Mouse (Mus musculus): ENCODE data around the gene Elmo1. TPM values are rescaled to one million over a fixed set of nuclear protein-coding genes. Genes with fewer than 3 reads are reported as not detected.

The Elmo1 gene
- polyA plus RNA-seq, 1 experiment from 2014 or later = 10.6 TPM

DNA sequence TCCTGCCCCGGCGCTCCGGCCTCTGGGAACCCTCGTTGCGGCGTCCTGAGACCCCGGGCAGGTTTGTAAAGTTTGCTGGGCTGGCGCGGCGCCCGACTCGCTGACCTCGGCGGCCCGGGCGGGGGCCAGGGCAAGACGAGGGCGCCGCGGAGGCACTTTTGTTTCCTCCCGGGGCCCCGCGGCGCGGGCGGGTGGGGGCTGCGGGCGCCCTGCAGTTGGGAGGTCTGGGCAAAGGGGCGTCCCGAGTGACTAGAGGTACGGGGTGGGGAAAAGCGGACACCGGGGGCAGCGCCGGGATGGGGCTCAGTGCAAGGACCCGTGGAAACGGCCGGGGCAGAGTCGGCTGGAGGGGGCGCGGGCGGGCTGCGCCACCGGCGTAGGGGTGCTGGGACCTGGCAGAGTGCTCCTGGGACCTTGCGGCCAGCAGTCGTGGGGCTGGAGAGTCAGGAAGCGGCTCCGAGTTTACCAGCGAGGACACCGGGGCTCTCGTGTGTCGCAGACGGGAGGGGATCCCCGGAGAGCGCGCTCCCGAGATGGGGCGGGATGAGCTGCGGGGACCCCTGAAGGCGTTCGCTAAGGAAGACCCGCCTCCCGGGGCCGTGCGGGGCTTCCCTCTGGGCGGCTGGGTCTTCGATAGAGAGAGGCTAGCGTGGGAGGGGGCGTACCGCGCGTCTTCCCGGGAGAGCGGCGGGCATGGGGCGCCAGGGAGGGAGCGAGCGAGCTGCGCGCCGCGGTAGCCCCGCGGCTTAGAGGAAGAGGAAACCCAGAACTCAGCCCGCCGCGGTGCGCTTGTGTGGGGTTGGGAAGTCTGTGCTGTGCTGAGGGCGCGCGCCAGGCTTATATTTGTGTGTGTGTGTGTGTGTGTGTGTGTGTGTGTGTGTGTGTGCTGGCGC lies 561 bp downstream of the Elmo1 start:
- Histone ChIP-seq H3K27me3 (replicated peaks; ENCODE audit: control insufficient read depth, insufficient read depth, low read length) (peaks cover 38% of the 10 kb centered on the region), H3K36me3 (ENCODE audit: control insufficient read depth, insufficient read depth, low read length) (no peaks in the 10 kb centered on the region), H3K27ac (ENCODE audit: low read depth, low read length) (peak overlapping the region; percentile 51), H3K9me3 (ENCODE audit: control insufficient read depth, low read length) (no peaks in the 10 kb centered on the region), H3K4me3 (ENCODE audit: low read depth, low read length) (peak overlapping the region; percentile 72), H3K9ac (ENCODE audit: low read depth, low read length) (peak overlapping the region; percentile 66), H3K4me1 (replicated peaks; ENCODE audit: control insufficient read depth, insufficient read depth, low read length) (0 out of 2 replicates have a peak, but pooled peaks cover 4% of the 10 kb centered on the region), H3K4me2 (peak overlapping the region; percentile 93)
- under 1% methylated on average over 87 of the region's 93 CpGs for WGBS
- ATAC-seq (replicated peaks; ENCODE audit: low FRiP score) (peak; percentile 63), DNase-seq (ENCODE audit: low spot score) (peak; percentile 73)

DNA sequence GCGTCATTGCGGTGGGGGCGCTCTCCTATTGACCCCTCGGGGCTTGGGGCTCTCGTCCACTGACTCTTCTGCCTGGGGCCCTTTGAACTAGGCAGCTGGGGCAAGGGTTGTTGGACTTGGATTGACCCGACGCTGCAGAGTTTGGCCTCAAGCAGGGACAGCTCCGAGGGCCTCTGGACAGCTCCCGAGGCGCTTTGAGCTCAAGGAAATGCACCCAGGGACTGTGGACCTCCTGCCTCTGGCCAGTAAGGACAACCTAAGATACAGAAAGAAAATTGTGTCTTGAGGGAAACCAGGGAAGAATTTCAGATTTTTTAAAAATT lies 1.2 kb downstream of the Elmo1 start:
- peak overlapping the region; percentile 93 for H3K4me2 ChIP-seq
- WGBS = under 1% methylated on average over 10 of the region's 10 CpGs
- H3K9me3 ChIP-seq (ENCODE audit: control insufficient read depth, low read length) = no peaks in the 10 kb centered on the region
- no peak for DNase-seq (ENCODE audit: low spot score)
- H3K36me3 ChIP-seq (ENCODE audit: control insufficient read depth, insufficient read depth, low read length) = no peaks in the 10 kb centered on the region
- no peak overlapping the region for H3K9ac ChIP-seq (ENCODE audit: low read depth, low read length)
- peaks cover 38% of the 10 kb centered on the region for H3K27me3 ChIP-seq (replicated peaks; ENCODE audit: control insufficient read depth, insufficient read depth, low read length)
- 0 out of 2 replicates have a peak, but pooled peaks cover 4% of the 10 kb centered on the region for H3K4me1 ChIP-seq (replicated peaks; ENCODE audit: control insufficient read depth, insufficient read depth, low read length)
- H3K4me3 ChIP-seq (ENCODE audit: low read depth, low read length) = peak overlapping the region; percentile 72
- no peak overlapping the region for H3K27ac ChIP-seq (ENCODE audit: low read depth, low read length)
- ATAC-seq (replicated peaks; ENCODE audit: low FRiP score) = peak; percentile 47; the same call in 1 of the 2 replicates

GRCm38 (mm10) chr13:20092301-20092700 lies 1.9 kb downstream of the Elmo1 start:
- H3K4me1 ChIP-seq (replicated peaks; ENCODE audit: control insufficient read depth, insufficient read depth, low read length) = 0 out of 2 replicates have a peak, but pooled peaks cover 4% of the 10 kb centered on the region

GRCm38 (mm10) chr13:20093307-20094045 lies 3.1 kb downstream of the Elmo1 start:
- Histone ChIP-seq H3K4me1 (replicated peaks; ENCODE audit: control insufficient read depth, insufficient read depth, low read length) (0 out of 2 replicates have a peak, but pooled peaks cover 9% of the 10 kb centered on the region), H3K27me3 (replicated peaks; ENCODE audit: control insufficient read depth, insufficient read depth, low read length) (peaks cover 35% of the 10 kb centered on the region), H3K36me3 (ENCODE audit: control insufficient read depth, insufficient read depth, low read length) (no peaks in the 10 kb centered on the region), H3K4me3 (ENCODE audit: low read depth, low read length) (no peak overlapping the region), H3K9me3 (ENCODE audit: control insufficient read depth, low read length) (no peaks in the 10 kb centered on the region), H3K4me2 (0 out of 2 replicates have a peak overlapping the region, but pooled peaks have one; percentile 5), H3K9ac (ENCODE audit: low read depth, low read length) (no peak overlapping the region), H3K27ac (ENCODE audit: low read depth, low read length) (no peak overlapping the region)
- WGBS = 47% methylated on average over 19 of the region's 19 CpGs
- DNase-seq (ENCODE audit: low spot score) (no peak), ATAC-seq (replicated peaks; ENCODE audit: low FRiP score) (no peak)

More at GRCm38 (mm10) chr13:20092301-20092700, 1.9 kb downstream of the Elmo1 start:
- DNase-seq (ENCODE audit: low spot score) = no peak
- 72% methylated on average over 3 of the region's 3 CpGs for WGBS
- Histone ChIP-seq H3K36me3 (ENCODE audit: control insufficient read depth, insufficient read depth, low read length) (no peaks in the 10 kb centered on the region), H3K9me3 (ENCODE audit: control insufficient read depth, low read length) (no peaks in the 10 kb centered on the region), H3K27ac (ENCODE audit: low read depth, low read length) (no peak overlapping the region), H3K4me2 (no peak overlapping the region), H3K27me3 (replicated peaks; ENCODE audit: control insufficient read depth, insufficient read depth, low read length) (peaks cover 38% of the 10 kb centered on the region), H3K4me3 (ENCODE audit: low read depth, low read length) (no peak overlapping the region), H3K9ac (ENCODE audit: low read depth, low read length) (no peak overlapping the region)
- ATAC-seq (replicated peaks; ENCODE audit: low FRiP score) = no peak

GRCm38 (mm10) chr13:20094916-20095700 lies 4.7 kb downstream of the Elmo1 start:
- Histone ChIP-seq H3K9me3 (ENCODE audit: control insufficient read depth, low read length) (no peaks in the 10 kb centered on the region), H3K4me2 (no peak overlapping the region), H3K9ac (ENCODE audit: low read depth, low read length) (no peak overlapping the region), H3K36me3 (ENCODE audit: control insufficient read depth, insufficient read depth, low read length) (no peaks in the 10 kb centered on the region), H3K4me1 (replicated peaks; ENCODE audit: control insufficient read depth, insufficient read depth, low read length) (peaks cover 15% of the 10 kb centered on the region), H3K27ac (ENCODE audit: low read depth, low read length) (no peak overlapping the region), H3K4me3 (ENCODE audit: low read depth, low read length) (no peak overlapping the region), H3K27me3 (replicated peaks; ENCODE audit: control insufficient read depth, insufficient read depth, low read length) (peaks cover 29% of the 10 kb centered on the region)
- ATAC-seq (replicated peaks; ENCODE audit: low FRiP score) (no peak), DNase-seq (ENCODE audit: low spot score) (no peak)
- 81% methylated on average over 4 of the region's 4 CpGs for WGBS

- ATAC-seq (replicated peaks; ENCODE audit: low FRiP score) = no peak
- Histone ChIP-seq H3K9ac (ENCODE audit: low read depth, low read length) (no peak overlapping the region), H3K36me3 (ENCODE audit: control insufficient read depth, insufficient read depth, low read length) (no peaks in the 10 kb centered on the region), H3K4me1 (replicated peaks; ENCODE audit: control insufficient read depth, insufficient read depth, low read length) (peaks cover 15% of the 10 kb centered on the region), H3K4me2 (no peak overlapping the region), H3K27me3 (replicated peaks; ENCODE audit: control insufficient read depth, insufficient read depth, low read length) (peaks cover 9% of the 10 kb centered on the region; the same call in 1 of the 2 replicates), H3K9me3 (ENCODE audit: control insufficient read depth, low read length) (no peaks in the 10 kb centered on the region), H3K27ac (ENCODE audit: low read depth, low read length) (no peak overlapping the region), H3K4me3 (ENCODE audit: low read depth, low read length) (no peak overlapping the region)
- 73% methylated on average over 5 of the region's 5 CpGs for WGBS
- DNase-seq (ENCODE audit: low spot score) = no peak
Measured at GRCm38 (mm10) chr13:20097006-20097617, 6.7 kb downstream of the Elmo1 start.

DNA sequence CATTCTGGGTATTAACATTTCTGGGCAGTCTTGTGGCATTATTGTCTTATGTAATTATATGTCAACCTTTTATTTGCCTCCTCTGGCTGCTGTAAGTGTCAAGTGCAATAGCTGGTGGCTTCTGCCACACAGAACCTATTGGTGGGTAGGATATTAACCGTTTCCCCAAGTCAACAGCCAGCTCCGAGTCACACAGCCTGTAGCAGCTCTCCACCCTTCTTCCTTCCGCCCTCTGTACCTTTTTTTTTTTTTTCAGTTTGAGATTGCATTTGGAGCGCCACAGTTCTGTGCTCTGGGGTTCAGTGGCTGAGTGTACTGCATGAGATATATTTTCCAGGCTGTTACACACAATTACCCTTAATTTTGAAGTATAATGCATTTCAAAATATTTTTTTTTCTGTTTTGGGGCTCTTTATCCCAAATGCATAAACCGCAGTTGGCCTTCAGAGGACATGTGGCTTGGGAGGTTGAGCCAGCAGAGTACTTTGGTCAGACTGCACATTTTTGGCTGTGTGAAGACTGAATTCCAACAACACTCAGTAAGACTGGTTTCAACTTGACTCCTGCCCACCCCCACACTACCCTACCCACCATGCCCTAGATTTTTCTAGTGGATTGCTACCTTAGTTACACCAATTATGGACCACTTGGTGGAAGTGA lies 7.7 kb downstream of the Elmo1 start:
- H3K4me3 ChIP-seq (ENCODE audit: low read depth, low read length) = no peak overlapping the region
- H3K36me3 ChIP-seq (ENCODE audit: control insufficient read depth, insufficient read depth, low read length) = no peaks in the 10 kb centered on the region
- H3K4me2 ChIP-seq = no peak overlapping the region
- H3K9me3 ChIP-seq (ENCODE audit: control insufficient read depth, low read length) = no peaks in the 10 kb centered on the region
- H3K27ac ChIP-seq (ENCODE audit: low read depth, low read length) = no peak overlapping the region
- H3K4me1 ChIP-seq (replicated peaks; ENCODE audit: control insufficient read depth, insufficient read depth, low read length) = peaks cover 15% of the 10 kb centered on the region
- no peak for DNase-seq (ENCODE audit: low spot score)
- 35% methylated on average over 5 of the region's 5 CpGs for WGBS
- 0 out of 2 replicates have a peak, but pooled peaks cover 4% of the 10 kb centered on the region for H3K27me3 ChIP-seq (replicated peaks; ENCODE audit: control insufficient read depth, insufficient read depth, low read length)
- no peak overlapping the region for H3K9ac ChIP-seq (ENCODE audit: low read depth, low read length)
- ATAC-seq (replicated peaks; ENCODE audit: low FRiP score) = no peak
